Mouse (Mus musculus): Measurements from ENCODE around the gene Prkca.

DNA sequence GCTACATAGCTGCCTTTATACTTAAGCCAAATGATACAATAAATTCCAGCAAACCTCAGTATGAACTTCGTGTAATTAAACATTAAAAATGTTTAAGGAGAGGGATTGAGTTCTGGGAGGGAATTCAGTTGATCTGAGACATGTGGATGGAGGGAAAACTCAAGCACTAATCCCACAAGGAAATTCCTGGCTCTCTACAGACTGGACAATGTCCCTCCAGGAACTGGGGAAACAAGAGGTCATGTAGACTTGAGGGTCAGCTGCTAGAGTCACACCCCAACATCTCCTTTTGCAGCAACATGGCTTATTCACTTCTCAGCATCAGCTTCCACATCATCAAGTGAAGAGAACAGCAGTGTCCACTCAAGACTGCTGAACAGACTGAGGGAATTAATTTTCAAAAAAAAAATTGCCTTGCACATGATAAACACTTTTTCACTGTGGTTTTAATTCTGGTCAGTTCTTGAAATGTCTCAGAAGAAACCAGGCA is 93.5 kb downstream of the Prkca start:
- TF ChIP-seq CTCF (IDR thresholded peaks at IDR 0.05; ENCODE audit: borderline replicate concordance, insufficient read depth, low read length) (no peak), POLR2A (IDR thresholded peaks at IDR 0.05; ENCODE audit: low read depth, low read length) (no peak)
